Mouse (Mus musculus): ENCODE results near the gene 1810009A15Rik. TPM values are rescaled to one million over a fixed set of nuclear protein-coding genes. Genes with fewer than 3 reads are reported as not detected.
A peak's percentile ranks its signal among the peaks of the same experiment; 100 is the strongest.

1810009A15Rik gene
- polyA plus RNA-seq (2014; fragmentation: Nextera tagmentation; extraction: Ambion mirVana) = 107 and 112 TPM in 2 replicates

DNA sequence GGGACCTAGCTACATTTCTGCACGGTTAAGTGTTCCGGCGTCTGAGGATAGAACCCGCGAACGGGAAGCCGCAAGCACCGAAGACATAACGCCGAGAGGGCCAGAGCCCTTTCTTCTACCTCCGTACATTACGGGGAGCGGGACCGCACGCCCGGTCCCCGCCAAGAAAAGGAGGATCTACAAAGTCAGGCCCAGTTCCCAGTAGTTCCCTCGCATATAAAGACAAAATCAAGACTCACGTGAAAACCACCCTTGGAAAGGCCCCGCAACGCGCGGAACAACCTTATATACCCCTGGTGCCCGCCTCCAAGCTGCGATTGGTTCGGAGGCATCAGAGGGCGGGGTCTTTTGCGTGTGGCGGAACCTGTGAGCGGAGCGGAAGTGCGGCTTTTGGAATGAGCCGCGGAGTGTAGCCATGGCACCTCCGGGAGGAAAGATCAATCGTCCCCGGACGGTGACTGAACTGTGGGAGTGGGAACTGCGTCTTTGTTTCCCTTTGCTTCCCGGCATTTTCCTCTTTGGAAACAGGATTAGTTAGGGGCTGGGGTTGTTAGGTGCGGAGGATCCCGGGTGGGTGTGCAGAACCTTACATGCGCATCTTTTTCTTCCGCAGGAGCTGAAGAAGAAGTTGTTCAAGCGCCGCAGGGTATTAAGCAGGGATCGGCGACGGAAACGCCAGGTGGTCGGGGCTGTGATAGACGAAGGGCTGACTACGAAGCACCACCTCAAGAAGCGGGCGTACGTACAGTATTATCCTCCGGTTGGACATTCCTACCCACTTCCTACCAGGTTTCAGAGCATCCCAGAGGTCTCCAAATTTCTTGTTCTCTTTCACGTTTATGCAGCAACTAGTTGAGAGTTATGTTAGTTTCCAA is at the start of gene 1810009A15Rik, which contains the start of gene Gm49416:
Gene 1810009A15Rik (plus strand): TSS at position 343 of the 875 bp plus-strand sequence.
Gene Gm49416 (plus strand): TSS at position 416 of the 875 bp plus-strand sequence.
- ATAC-seq (ENCODE audit: low FRiP score) = peak; percentile 95

DNA sequence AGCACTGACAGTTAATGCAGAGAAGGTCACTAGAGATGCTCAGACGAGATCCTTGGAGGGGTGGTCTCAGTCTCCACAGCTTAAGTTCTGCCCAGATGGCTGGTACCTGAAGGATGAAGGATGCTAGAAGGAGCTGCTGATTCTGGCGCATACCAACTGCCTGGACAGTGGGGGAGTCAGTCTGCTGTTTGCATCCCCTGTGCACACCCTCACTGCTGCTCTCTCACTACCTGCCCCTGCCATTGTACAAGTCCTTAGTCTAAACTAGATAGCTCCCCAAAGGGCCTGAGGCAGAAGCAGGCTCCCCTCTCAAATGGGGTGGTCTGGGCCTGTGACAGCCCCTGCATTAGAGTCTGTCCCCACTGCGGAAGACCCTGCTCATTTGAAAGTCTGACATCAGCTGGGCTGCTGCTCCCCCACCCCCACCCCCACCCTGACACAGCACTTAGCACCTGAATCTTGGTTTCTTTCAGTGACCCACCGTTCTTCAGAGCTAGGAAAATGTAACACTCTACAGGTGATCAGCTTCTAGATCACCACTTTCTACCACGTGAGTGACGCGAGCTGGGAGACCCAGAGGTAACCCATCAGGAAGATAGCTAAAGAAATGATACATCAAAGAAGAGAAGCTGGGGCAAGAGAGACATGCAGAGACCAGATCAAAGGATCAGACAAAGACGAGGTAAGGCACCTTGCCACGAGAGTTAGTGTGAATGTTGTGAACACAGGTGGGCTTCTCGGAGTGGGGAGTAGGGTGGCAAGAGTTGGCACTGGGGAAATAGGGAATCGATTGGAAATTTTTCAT is 49.3 kb upstream of the 1810009A15Rik start, which contains the start of gene Gng3:
Gene Gng3 (minus strand): TSS at position 92 of the 805 bp plus-strand sequence.
- H3K4me1 ChIP-seq (replicated peaks; ENCODE audit: control insufficient read depth, insufficient read depth, low read length) = peaks cover 6% of the 10 kb centered on the region; the same call in 1 of the 2 replicates
- WGBS = 40% methylated on average over 11 of the region's 11 CpGs
- peak within 1 kb of the TSS; percentile 97 for H3K27ac ChIP-seq (ENCODE audit: low read depth, low read length)
- H3K4me2 ChIP-seq (replicated peaks; ENCODE audit: low read depth, low read length) = peak within 1 kb of the TSS; percentile 82
- H3K9ac ChIP-seq (ENCODE audit: low read depth, low read length) = peak within 1 kb of the TSS; percentile 76
- H3K4me3 ChIP-seq (ENCODE audit: low read depth, low read length) = peak within 1 kb of the TSS; percentile 48
- ATAC-seq (ENCODE audit: low FRiP score) (peak; percentile 81), DNase-seq (ENCODE audit: low spot score) (peak; percentile 80)
- 0 out of 2 replicates have a peak, but pooled peaks cover 3% of the 10 kb centered on the region for H3K36me3 ChIP-seq (ENCODE audit: control insufficient read depth, insufficient read depth, low read length)
- H3K9me3 ChIP-seq (ENCODE audit: control insufficient read depth, low read length) = no peaks in the 10 kb centered on the region
- H3K27me3 ChIP-seq (ENCODE audit: control insufficient read depth, insufficient read depth, low read length) = no peaks in the 10 kb centered on the region

More for the DNA sequence above, at the start of gene 1810009A15Rik, which contains the start of gene Gm49416:
- no peaks in the 10 kb centered on the region for H3K9me3 ChIP-seq (ENCODE audit: control insufficient read depth, low read length)
- peak; percentile 97 for DNase-seq (ENCODE audit: low spot score)
- H3K4me3 ChIP-seq (ENCODE audit: low read depth, low read length) = peak within 1 kb of the TSS; percentile 64
- peak within 1 kb of the TSS; percentile 80 for H3K27ac ChIP-seq (ENCODE audit: low read depth, low read length)
- peak within 1 kb of the TSS; percentile 83 for H3K9ac ChIP-seq (ENCODE audit: low read depth, low read length)
- H3K36me3 ChIP-seq (ENCODE audit: control insufficient read depth, insufficient read depth, low read length) = no peaks in the 10 kb centered on the region
- H3K4me2 ChIP-seq (replicated peaks; ENCODE audit: low read depth, low read length) = peak within 1 kb of the TSS; percentile 74
- H3K4me1 ChIP-seq (replicated peaks; ENCODE audit: control insufficient read depth, insufficient read depth, low read length) = peaks cover 3% of the 10 kb centered on the region
- under 1% methylated on average over 58 of the region's 58 CpGs for WGBS
- H3K27me3 ChIP-seq (ENCODE audit: control insufficient read depth, insufficient read depth, low read length) = no peaks in the 10 kb centered on the region

DNA sequence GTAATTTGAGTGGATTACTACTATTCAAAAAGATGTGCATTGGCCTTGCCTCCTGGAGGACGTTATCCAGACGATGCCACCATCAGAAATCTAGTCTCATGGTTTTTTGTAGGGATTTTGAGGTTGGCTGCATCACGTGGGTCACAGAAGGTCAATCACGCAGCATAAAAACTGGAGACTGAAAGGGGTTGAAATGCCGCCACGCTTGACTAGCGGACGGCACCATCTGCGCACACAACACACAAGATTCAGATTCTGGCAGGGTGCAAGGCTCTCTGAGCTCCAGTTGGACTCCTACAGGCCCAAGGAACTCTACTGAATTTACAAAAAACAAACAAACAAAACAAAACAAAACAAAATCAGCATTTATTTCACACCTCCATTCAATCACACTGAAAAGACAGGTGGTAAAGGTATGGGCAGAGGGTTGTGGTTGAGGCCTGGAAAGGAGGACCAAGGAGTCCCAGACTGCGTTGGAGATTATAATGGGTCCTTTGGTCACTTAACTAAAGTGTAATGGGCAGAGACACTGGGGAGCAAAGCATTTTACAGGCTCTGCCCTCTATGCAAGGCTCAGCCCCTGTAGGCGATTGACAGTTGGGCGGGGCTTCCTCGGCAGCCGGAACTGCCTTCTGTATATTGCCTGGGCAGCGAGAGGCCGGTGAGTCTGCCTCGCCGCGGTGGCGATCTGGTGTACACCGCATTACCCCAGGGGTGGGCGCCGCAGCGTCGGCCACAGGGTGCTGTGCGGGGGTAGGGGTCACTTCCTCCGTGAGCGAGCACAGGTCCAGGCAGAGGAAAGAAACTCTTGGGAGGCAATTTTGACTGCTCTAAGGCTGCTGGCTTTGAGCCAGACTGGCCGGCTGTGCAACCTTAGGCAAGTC is 48.5 kb upstream of the 1810009A15Rik start:
- 20% methylated on average over 29 of the region's 29 CpGs for WGBS
- H3K4me2 ChIP-seq (replicated peaks; ENCODE audit: low read depth, low read length) = peak overlapping the region; percentile 82
- H3K4me3 ChIP-seq (ENCODE audit: low read depth, low read length) = peak overlapping the region; percentile 48
- H3K9ac ChIP-seq (ENCODE audit: low read depth, low read length) = peak overlapping the region; percentile 56
- no peaks in the 10 kb centered on the region for H3K9me3 ChIP-seq (ENCODE audit: control insufficient read depth, low read length)
- H3K4me1 ChIP-seq (replicated peaks; ENCODE audit: control insufficient read depth, insufficient read depth, low read length) = peaks cover 6% of the 10 kb centered on the region; the same call in 1 of the 2 replicates
- no peaks in the 10 kb centered on the region for H3K36me3 ChIP-seq (ENCODE audit: control insufficient read depth, insufficient read depth, low read length)
- H3K27me3 ChIP-seq (ENCODE audit: control insufficient read depth, insufficient read depth, low read length) = no peaks in the 10 kb centered on the region
- DNase-seq (ENCODE audit: low spot score) (peak; percentile 74), ATAC-seq (ENCODE audit: low FRiP score) (peak; percentile 29)
- H3K27ac ChIP-seq (ENCODE audit: low read depth, low read length) = peak overlapping the region; percentile 97

DNA sequence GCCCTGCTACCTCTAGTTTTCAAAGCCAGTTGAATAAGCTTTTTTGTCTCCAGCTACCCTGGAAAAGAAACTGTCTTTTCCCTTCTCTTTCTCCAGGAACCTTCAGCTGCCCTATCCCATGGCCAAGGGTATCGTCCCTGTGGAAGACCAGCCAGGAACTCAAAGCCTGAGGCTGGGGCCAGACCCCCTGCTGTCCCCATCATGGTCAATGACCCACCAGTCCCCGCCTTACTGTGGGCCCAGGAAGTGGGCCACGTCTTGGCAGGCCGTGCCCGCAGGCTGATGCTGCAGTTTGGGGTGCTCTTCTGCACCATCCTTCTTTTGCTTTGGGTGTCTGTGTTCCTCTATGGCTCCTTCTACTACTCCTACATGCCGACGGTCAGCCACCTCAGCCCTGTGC is 47.6 kb upstream of the 1810009A15Rik start:
- Histone ChIP-seq H3K4me2 (replicated peaks; ENCODE audit: low read depth, low read length) (peak overlapping the region; percentile 82), H3K9me3 (ENCODE audit: control insufficient read depth, low read length) (no peaks in the 10 kb centered on the region), H3K36me3 (ENCODE audit: control insufficient read depth, insufficient read depth, low read length) (no peaks in the 10 kb centered on the region), H3K4me1 (replicated peaks; ENCODE audit: control insufficient read depth, insufficient read depth, low read length) (peaks cover 6% of the 10 kb centered on the region; the same call in 1 of the 2 replicates), H3K27me3 (ENCODE audit: control insufficient read depth, insufficient read depth, low read length) (no peaks in the 10 kb centered on the region), H3K9ac (ENCODE audit: low read depth, low read length) (no peak overlapping the region), H3K27ac (ENCODE audit: low read depth, low read length) (0 out of 2 replicates have a peak overlapping the region, but pooled peaks have one; percentile 97), H3K4me3 (ENCODE audit: low read depth, low read length) (peak overlapping the region; percentile 48; the same call in 1 of the 2 replicates)
- DNase-seq (ENCODE audit: low spot score) = no peak
- 92% methylated on average over 7 of the region's 7 CpGs for WGBS
- ATAC-seq (ENCODE audit: low FRiP score) = no peak

DNA sequence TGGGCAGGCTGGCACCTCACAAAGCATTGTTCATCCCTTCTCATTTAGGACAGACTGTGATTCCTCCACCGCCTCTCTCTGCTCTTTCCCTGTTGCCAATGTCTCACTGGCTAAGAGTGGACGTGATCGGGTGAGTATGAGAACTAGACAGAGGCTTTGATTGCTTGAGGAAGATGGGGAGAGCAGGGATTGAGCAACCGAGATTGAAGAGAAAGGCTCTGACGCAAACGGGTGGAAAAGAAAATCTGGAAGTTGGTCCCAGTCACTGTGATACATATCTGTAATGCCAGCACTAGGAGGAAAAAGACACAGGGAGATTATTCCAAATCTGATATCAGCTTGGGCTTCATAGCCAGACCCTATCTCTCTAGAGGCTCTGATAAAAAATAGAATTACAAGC is 45.7 kb upstream of the 1810009A15Rik start:
- Histone ChIP-seq H3K27ac (ENCODE audit: low read depth, low read length) (no peak overlapping the region), H3K27me3 (ENCODE audit: control insufficient read depth, insufficient read depth, low read length) (no peaks in the 10 kb centered on the region), H3K4me3 (ENCODE audit: low read depth, low read length) (no peak overlapping the region), H3K9ac (ENCODE audit: low read depth, low read length) (no peak overlapping the region), H3K4me1 (replicated peaks; ENCODE audit: control insufficient read depth, insufficient read depth, low read length) (peaks cover 6% of the 10 kb centered on the region; the same call in 1 of the 2 replicates), H3K9me3 (ENCODE audit: control insufficient read depth, low read length) (no peaks in the 10 kb centered on the region), H3K4me2 (replicated peaks; ENCODE audit: low read depth, low read length) (no peak overlapping the region), H3K36me3 (ENCODE audit: control insufficient read depth, insufficient read depth, low read length) (0 out of 2 replicates have a peak, but pooled peaks cover 9% of the 10 kb centered on the region)
- WGBS = 91% methylated on average over 6 of the region's 6 CpGs
- ATAC-seq (ENCODE audit: low FRiP score) = no peak
- DNase-seq (ENCODE audit: low spot score) = no peak

DNA sequence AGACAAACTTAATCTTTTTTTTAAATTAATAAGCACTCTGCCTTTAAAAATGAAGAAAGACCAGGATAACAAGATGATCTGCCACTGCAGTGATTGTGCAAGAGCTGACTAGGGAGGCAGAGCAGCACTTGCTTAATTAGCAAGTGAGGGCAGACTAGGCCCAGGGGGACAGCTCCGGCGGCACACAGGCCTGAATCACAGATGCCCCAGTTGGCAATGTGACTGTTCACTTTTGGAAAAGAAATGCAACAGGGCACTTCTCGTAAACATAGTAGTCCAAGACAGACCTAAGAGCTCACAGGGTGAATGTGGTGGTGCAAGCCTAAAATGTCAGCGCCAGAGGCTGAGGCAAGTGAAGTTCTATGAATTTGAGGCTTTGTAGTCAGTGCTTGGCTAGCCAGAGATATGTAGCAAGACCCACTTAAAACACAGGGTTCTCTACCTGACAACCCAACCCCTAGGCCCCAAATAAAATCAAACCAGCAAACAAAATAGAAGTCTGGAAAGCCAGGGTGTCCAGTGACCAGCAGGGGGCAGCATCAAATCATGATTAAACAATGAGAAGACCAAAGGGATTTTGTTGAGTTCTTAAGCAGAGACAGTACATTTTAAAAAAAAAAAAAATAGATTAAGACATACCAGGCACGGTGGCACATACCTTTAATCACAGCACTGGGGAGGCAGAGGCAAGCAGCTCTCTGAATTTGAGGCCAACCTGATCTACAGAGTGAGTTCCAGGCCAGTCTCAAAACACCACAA is 44.1 kb upstream of the 1810009A15Rik start:
- H3K36me3 ChIP-seq (ENCODE audit: control insufficient read depth, insufficient read depth, low read length) = 0 out of 2 replicates have a peak, but pooled peaks cover 9% of the 10 kb centered on the region

DNA sequence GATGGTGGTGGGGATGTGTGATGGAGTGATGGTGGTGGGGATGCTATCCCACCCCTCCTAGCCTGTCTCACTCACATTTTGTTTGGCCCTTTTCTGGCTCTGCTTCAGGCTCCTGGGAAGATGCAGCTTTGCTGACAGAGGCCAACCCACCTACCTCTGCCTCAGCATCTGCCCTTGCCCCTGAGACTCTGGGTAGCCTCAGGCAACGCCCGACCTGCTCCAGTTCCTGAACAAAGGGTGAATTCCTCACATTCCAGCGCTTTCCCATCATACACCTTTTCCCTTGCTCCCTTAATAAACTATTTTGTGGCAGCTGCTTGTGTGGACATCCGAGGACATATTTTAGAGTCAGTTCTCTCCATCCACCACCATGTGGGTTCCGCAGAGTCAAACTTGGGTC is 40.3 kb upstream of the 1810009A15Rik start:
- no peak overlapping the region for H3K27ac ChIP-seq (ENCODE audit: low read depth, low read length)
- H3K4me3 ChIP-seq (ENCODE audit: low read depth, low read length) = no peak overlapping the region
- H3K4me2 ChIP-seq (replicated peaks; ENCODE audit: low read depth, low read length) = no peak overlapping the region
- DNase-seq (ENCODE audit: low spot score) (no peak), ATAC-seq (ENCODE audit: low FRiP score) (no peak)
- H3K27me3 ChIP-seq (ENCODE audit: control insufficient read depth, insufficient read depth, low read length) = no peaks in the 10 kb centered on the region
- no peaks in the 10 kb centered on the region for H3K9me3 ChIP-seq (ENCODE audit: control insufficient read depth, low read length)
- 0 out of 2 replicates have a peak, but pooled peaks cover 9% of the 10 kb centered on the region for H3K36me3 ChIP-seq (ENCODE audit: control insufficient read depth, insufficient read depth, low read length)
- no peaks in the 10 kb centered on the region; the same call in 1 of the 2 replicates for H3K4me1 ChIP-seq (replicated peaks; ENCODE audit: control insufficient read depth, insufficient read depth, low read length)
- WGBS = 68% methylated on average over 5 of the region's 5 CpGs
- no peak overlapping the region for H3K9ac ChIP-seq (ENCODE audit: low read depth, low read length)

More for the DNA sequence above, 44.1 kb upstream of the 1810009A15Rik start:
- no peak for ATAC-seq (ENCODE audit: low FRiP score)
- Histone ChIP-seq H3K4me1 (replicated peaks; ENCODE audit: control insufficient read depth, insufficient read depth, low read length) (peaks cover 6% of the 10 kb centered on the region; the same call in 1 of the 2 replicates), H3K9ac (ENCODE audit: low read depth, low read length) (no peak overlapping the region), H3K27ac (ENCODE audit: low read depth, low read length) (no peak overlapping the region), H3K4me3 (ENCODE audit: low read depth, low read length) (no peak overlapping the region), H3K9me3 (ENCODE audit: control insufficient read depth, low read length) (no peaks in the 10 kb centered on the region), H3K27me3 (ENCODE audit: control insufficient read depth, insufficient read depth, low read length) (no peaks in the 10 kb centered on the region), H3K4me2 (replicated peaks; ENCODE audit: low read depth, low read length) (no peak overlapping the region)
- DNase-seq (ENCODE audit: low spot score) = peak; percentile 86
- WGBS = 73% methylated on average over 5 of the region's 5 CpGs
